Mouse (Mus musculus): ENCODE data around the gene Fgfr2.
A peak's percentile ranks its signal among the peaks of the same experiment; 100 is the strongest.

The Fgfr2 gene

GRCm38 (mm10) chr7:131899356-131899755 is 1223.8 kb downstream of the Fgfr2 start:
- DNase-seq (ENCODE audit: low read depth, low spot score), result peak; percentile 51
- Histone ChIP-seq H3K36me3 (ENCODE audit: control insufficient read depth, insufficient read depth, low read length, poor library complexity, severe bottlenecking) (no peaks in the 10 kb centered on the region), H3K27me3 (ENCODE audit: control insufficient read depth, insufficient read depth, low read length, poor library complexity, severe bottlenecking) (no peaks in the 10 kb centered on the region)

GRCm38 (mm10) chr7:131897282-131897681 is 1225.9 kb downstream of the Fgfr2 start:
- peak; percentile 2 for DNase-seq (ENCODE audit: low read depth, low spot score)
- Histone ChIP-seq H3K27me3 (ENCODE audit: control insufficient read depth, insufficient read depth, low read length, poor library complexity, severe bottlenecking) (no peaks in the 10 kb centered on the region), H3K36me3 (ENCODE audit: control insufficient read depth, insufficient read depth, low read length, poor library complexity, severe bottlenecking) (no peaks in the 10 kb centered on the region)

- H3K36me3 ChIP-seq (ENCODE audit: control insufficient read depth, insufficient read depth, low read length, poor library complexity, severe bottlenecking), result no peaks in the 10 kb centered on the region
- DNase-seq (ENCODE audit: low read depth, low spot score), result no peak
Observed at GRCm38 (mm10) chr7:131882824-131883223, 1240.3 kb downstream of the Fgfr2 start.

GRCm38 (mm10) chr7:131881876-131882615 is 1241.1 kb downstream of the Fgfr2 start:
- peak; percentile 64 for DNase-seq (ENCODE audit: low read depth, low spot score)
- no peaks in the 10 kb centered on the region for H3K27me3 ChIP-seq (ENCODE audit: control insufficient read depth, insufficient read depth, low read length, poor library complexity, severe bottlenecking)

More at GRCm38 (mm10) chr7:131882824-131883223, 1240.3 kb downstream of the Fgfr2 start:
- H3K27me3 ChIP-seq (ENCODE audit: control insufficient read depth, insufficient read depth, low read length, poor library complexity, severe bottlenecking), result no peaks in the 10 kb centered on the region

GRCm38 (mm10) chr7:131880150-131880549 is 1243.0 kb downstream of the Fgfr2 start:
- H3K27me3 ChIP-seq (ENCODE audit: control insufficient read depth, insufficient read depth, low read length, poor library complexity, severe bottlenecking), result no peaks in the 10 kb centered on the region
- DNase-seq (ENCODE audit: low read depth, low spot score), result no peak
- no peaks in the 10 kb centered on the region for H3K36me3 ChIP-seq (ENCODE audit: control insufficient read depth, insufficient read depth, low read length, poor library complexity, severe bottlenecking)

More at GRCm38 (mm10) chr7:131881876-131882615, 1241.1 kb downstream of the Fgfr2 start:
- H3K36me3 ChIP-seq (ENCODE audit: control insufficient read depth, insufficient read depth, low read length, poor library complexity, severe bottlenecking), result no peaks in the 10 kb centered on the region

- H3K27me3 ChIP-seq (ENCODE audit: control insufficient read depth, insufficient read depth, low read length, poor library complexity, severe bottlenecking), result no peaks in the 10 kb centered on the region
- no peak for DNase-seq (ENCODE audit: low read depth, low spot score)
- no peaks in the 10 kb centered on the region for H3K36me3 ChIP-seq (ENCODE audit: control insufficient read depth, insufficient read depth, low read length, poor library complexity, severe bottlenecking)
Observed at GRCm38 (mm10) chr7:131878846-131879245, 1244.3 kb downstream of the Fgfr2 start.

- no peaks in the 10 kb centered on the region for H3K27me3 ChIP-seq (ENCODE audit: control insufficient read depth, insufficient read depth, low read length, poor library complexity, severe bottlenecking)
- no peak for DNase-seq (ENCODE audit: low read depth, low spot score)
Observed at GRCm38 (mm10) chr7:131861157-131861556, 1262.0 kb downstream of the Fgfr2 start.

GRCm38 (mm10) chr7:131855641-131856040 is 1267.5 kb downstream of the Fgfr2 start:
- DNase-seq (ENCODE audit: low read depth, low spot score), result no peak
- H3K27me3 ChIP-seq (ENCODE audit: control insufficient read depth, insufficient read depth, low read length, poor library complexity, severe bottlenecking), result no peaks in the 10 kb centered on the region
- H3K36me3 ChIP-seq (ENCODE audit: control insufficient read depth, insufficient read depth, low read length, poor library complexity, severe bottlenecking), result no peaks in the 10 kb centered on the region

More at GRCm38 (mm10) chr7:131861157-131861556, 1262.0 kb downstream of the Fgfr2 start:
- H3K36me3 ChIP-seq (ENCODE audit: control insufficient read depth, insufficient read depth, low read length, poor library complexity, severe bottlenecking), result no peaks in the 10 kb centered on the region

GRCm38 (mm10) chr7:131850579-131850978 is 1272.6 kb downstream of the Fgfr2 start:
- no peak for DNase-seq (ENCODE audit: low read depth, low spot score)
- no peaks in the 10 kb centered on the region for H3K27me3 ChIP-seq (ENCODE audit: control insufficient read depth, insufficient read depth, low read length, poor library complexity, severe bottlenecking)
- no peaks in the 10 kb centered on the region for H3K36me3 ChIP-seq (ENCODE audit: control insufficient read depth, insufficient read depth, low read length, poor library complexity, severe bottlenecking)

- Histone ChIP-seq H3K36me3 (ENCODE audit: control insufficient read depth, insufficient read depth, low read length, poor library complexity, severe bottlenecking) (no peaks in the 10 kb centered on the region), H3K27me3 (ENCODE audit: control insufficient read depth, insufficient read depth, low read length, poor library complexity, severe bottlenecking) (no peaks in the 10 kb centered on the region)
- DNase-seq (ENCODE audit: low read depth, low spot score), result no peak
Observed at GRCm38 (mm10) chr7:131846066-131846905, 1276.9 kb downstream of the Fgfr2 start.

GRCm38 (mm10) chr7:131830261-131830660 is 1292.9 kb downstream of the Fgfr2 start:
- Histone ChIP-seq H3K36me3 (ENCODE audit: control insufficient read depth, insufficient read depth, low read length, poor library complexity, severe bottlenecking) (no peaks in the 10 kb centered on the region), H3K27me3 (ENCODE audit: control insufficient read depth, insufficient read depth, low read length, poor library complexity, severe bottlenecking) (no peaks in the 10 kb centered on the region)
- DNase-seq (ENCODE audit: low read depth, low spot score), result no peak

- H3K27me3 ChIP-seq (ENCODE audit: control insufficient read depth, insufficient read depth, low read length, poor library complexity, severe bottlenecking), result no peaks in the 10 kb centered on the region
- no peak for DNase-seq (ENCODE audit: low read depth, low spot score)
- H3K36me3 ChIP-seq (ENCODE audit: control insufficient read depth, insufficient read depth, low read length, poor library complexity, severe bottlenecking), result no peaks in the 10 kb centered on the region
Observed at GRCm38 (mm10) chr7:131826811-131827210, 1296.3 kb downstream of the Fgfr2 start.

GRCm38 (mm10) chr7:131817976-131818375 is 1305.2 kb downstream of the Fgfr2 start:
- no peak for DNase-seq (ENCODE audit: low read depth, low spot score)
- Histone ChIP-seq H3K36me3 (ENCODE audit: control insufficient read depth, insufficient read depth, low read length, poor library complexity, severe bottlenecking) (no peaks in the 10 kb centered on the region), H3K27me3 (ENCODE audit: control insufficient read depth, insufficient read depth, low read length, poor library complexity, severe bottlenecking) (no peaks in the 10 kb centered on the region)

- no peaks in the 10 kb centered on the region for H3K36me3 ChIP-seq (ENCODE audit: control insufficient read depth, insufficient read depth, low read length, poor library complexity, severe bottlenecking)
- no peaks in the 10 kb centered on the region for H3K27me3 ChIP-seq (ENCODE audit: control insufficient read depth, insufficient read depth, low read length, poor library complexity, severe bottlenecking)
- no peak for DNase-seq (ENCODE audit: low read depth, low spot score)
Observed at GRCm38 (mm10) chr7:131816641-131817040, 1306.5 kb downstream of the Fgfr2 start.

GRCm38 (mm10) chr7:131812116-131812515 is 1311.0 kb downstream of the Fgfr2 start:
- no peaks in the 10 kb centered on the region for H3K36me3 ChIP-seq (ENCODE audit: control insufficient read depth, insufficient read depth, low read length, poor library complexity, severe bottlenecking)
- H3K27me3 ChIP-seq (ENCODE audit: control insufficient read depth, insufficient read depth, low read length, poor library complexity, severe bottlenecking), result no peaks in the 10 kb centered on the region

More at GRCm38 (mm10) chr7:131812116-131812515, 1311.0 kb downstream of the Fgfr2 start:
- no peak for DNase-seq (ENCODE audit: low read depth, low spot score)
